Comparison of ENCODE assay signal across 11 mouse cellular contexts in genomic region chr19:53324866-53325265, GRCm38 (mm10). TPM values are rescaled to one million over a fixed set of nuclear protein-coding genes. Genes with fewer than 3 reads are reported as not detected.
DNase-seq lines count a peak whose midpoint lies in the region; ATAC-seq and TF ChIP-seq lines count a peak whose summit lies in the region.
"Had no signal": no experiment of that assay in that cellular context is flagged by ENCODE, and none has a peak within 500 bp of the region (broad histone marks: within the 10 kb centered on the region; RNA-seq: fewer than 3 reads in every experiment).

No protein-coding gene starts in this region.

- no peak for DNase-seq in kidney, postnatal 14 days
- no peak for DNase-seq in Muller cell, postnatal 12 days (ENCODE audit: inconsistent ontology term)
- DNase-seq in layer of hippocampus, postnatal 14 days (ENCODE audit: low spot score in 2 of 2), result no peak

- ATAC-seq in erythroblast, adult 5-6 weeks (replicated peaks; ENCODE audit: low FRiP score, poor library complexity, severe bottlenecking), result no peak
- no peak for ATAC-seq in kidney, embryonic 16.5 days (ENCODE audit: low FRiP score, low TSS enrichment)
- no peak for ATAC-seq in liver, embryonic 12.5 days

- TF ChIP-seq POLR2A in cortical plate, adult 2 months (IDR thresholded peaks at IDR 0.05; ENCODE audit: extremely low read depth, insufficient read depth, low read length), result no peak

- H3K4me1 ChIP-seq in erythroblast, embryonic 14.5 days (ENCODE audit: control insufficient read depth), result peaks cover 88% of the 10 kb centered on the region
- peaks cover 37% of the 10 kb centered on the region for H3K4me1 ChIP-seq in kidney, embryonic 16.5 days (ENCODE audit: insufficient read depth, low read length)
- H3K4me1 ChIP-seq in cortical plate, adult 2 months (ENCODE audit: control insufficient read depth, insufficient read depth, low read length), result peaks cover 6% of the 10 kb centered on the region
- peaks cover 86% of the 10 kb centered on the region for H3K4me1 ChIP-seq in liver, embryonic 12.5 days

- H3K27me3 ChIP-seq in erythroblast, embryonic 14.5 days (ENCODE audit: control insufficient read depth), result no peaks in the 10 kb centered on the region
- H3K27me3 ChIP-seq in kidney, embryonic 16.5 days (ENCODE audit: insufficient read depth, low read length), result no peaks in the 10 kb centered on the region
- no peaks in the 10 kb centered on the region for H3K27me3 ChIP-seq in liver, embryonic 12.5 days (replicated peaks)

- peak overlapping the region; percentile 70 for H3K4me3 ChIP-seq in erythroblast, embryonic 14.5 days (replicated peaks)
- no peak overlapping the region for H3K4me3 ChIP-seq in kidney, embryonic 16.5 days (ENCODE audit: low read length)
- peak overlapping the region; percentile 64 for H3K4me3 ChIP-seq in cortical plate, adult 2 months (ENCODE audit: insufficient read depth, low read length)
- peak overlapping the region; percentile 52 for H3K4me3 ChIP-seq in liver, embryonic 12.5 days

- WGBS in kidney, embryonic 16.5 days, result 60% methylated on average over 6 of the region's 6 CpGs
- WGBS in liver, embryonic 12.5 days (ENCODE audit: insufficient replicate concordance), result 56% methylated on average over 6 of the region's 6 CpGs

- H3K27ac ChIP-seq in kidney, embryonic 16.5 days (ENCODE audit: low read length), result no peak overlapping the region
- H3K27ac ChIP-seq in cortical plate, adult 2 months (ENCODE audit: insufficient read depth, low read length), result no peak overlapping the region
- peak overlapping the region; percentile 98 for H3K27ac ChIP-seq in liver, embryonic 12.5 days

- no peak for TF ChIP-seq CTCF in cortical plate, adult 2 months (IDR thresholded peaks at IDR 0.05; ENCODE audit: extremely low read depth, insufficient read depth, low read length)

- peak overlapping the region; percentile 64 for H3K4me2 ChIP-seq in kidney, embryonic 16.5 days (replicated peaks; ENCODE audit: low read depth, low read length)
- peak overlapping the region; percentile 71 for H3K4me2 ChIP-seq in liver, embryonic 12.5 days

- H3K36me3 ChIP-seq in erythroblast, embryonic 14.5 days (ENCODE audit: control insufficient read depth), result peaks cover 26% of the 10 kb centered on the region
- no peaks in the 10 kb centered on the region for H3K36me3 ChIP-seq in kidney, embryonic 16.5 days (ENCODE audit: insufficient read depth, low read length)
- H3K36me3 ChIP-seq in liver, embryonic 12.5 days, result no peaks in the 10 kb centered on the region

- no peak overlapping the region for H3K9ac ChIP-seq in kidney, embryonic 16.5 days (replicated peaks; ENCODE audit: low read length)
- peak overlapping the region; percentile 80 for H3K9ac ChIP-seq in liver, embryonic 12.5 days

- no peaks in the 10 kb centered on the region for H3K9me3 ChIP-seq in erythroblast, embryonic 14.5 days (ENCODE audit: control insufficient read depth, low read length)
- H3K9me3 ChIP-seq in kidney, embryonic 16.5 days (ENCODE audit: low read length), result no peaks in the 10 kb centered on the region
- H3K9me3 ChIP-seq in liver, embryonic 12.5 days (replicated peaks), result no peaks in the 10 kb centered on the region

RNA-seq across cellular contexts. Expression of gene Mxi1, which starts 14.5 kb away (rescaled TPM):
- 12.9 and 14.0 TPM in 2 replicates for polyA plus RNA-seq in erythroblast, embryonic 14.5 days (2012)
- total RNA-seq in erythroblast, adult 5-6 weeks (2015; ENCODE audit: low replicate concordance), result 71.1 and 75.4 TPM in 2 replicates
- 156 and 229 TPM in 2 replicates for total RNA-seq in erythroblast, adult 5-6 weeks (2017; ENCODE audit: low replicate concordance)
- polyA plus RNA-seq in kidney, embryonic 16.5 days (2015; fragmentation: Nextera tagmentation; extraction: Ambion mirVana), result 19.2 and 32.1 TPM in 2 replicates
- polyA plus RNA-seq in cortical plate, adult 2 months (2012; rRNA removed), result 81.0 and 82.8 TPM in 2 replicates
- 38.3 and 39.3 TPM in 2 replicates for polyA plus RNA-seq in liver, embryonic 12.5 days (2016; fragmentation: Nextera tagmentation; extraction: Ambion mirVana)
- total RNA-seq in layer of hippocampus, postnatal 14 days (2021), result 10 to 100 TPM; 61.0 to 67.0 TPM

RNA-seq across cellular contexts. Expression of gene Gm10197, which starts 46.7 kb away (rescaled TPM):
- polyA plus RNA-seq in erythroblast, embryonic 14.5 days (2012), result not detected in 2 replicates
- not detected in 2 replicates for total RNA-seq in erythroblast, adult 5-6 weeks (2015; ENCODE audit: low replicate concordance)
- not detected in 2 replicates for total RNA-seq in erythroblast, adult 5-6 weeks (2017; ENCODE audit: low replicate concordance)
- polyA plus RNA-seq in kidney, embryonic 16.5 days (2015; fragmentation: Nextera tagmentation; extraction: Ambion mirVana), result not detected in 2 replicates
- not detected in 2 replicates for polyA plus RNA-seq in cortical plate, adult 2 months (2012; rRNA removed)
- polyA plus RNA-seq in liver, embryonic 12.5 days (2016; fragmentation: Nextera tagmentation; extraction: Ambion mirVana), result not detected in 2 replicates
- not detected for total RNA-seq in layer of hippocampus, postnatal 14 days (2021)
- total RNA-seq: gastrocnemius, adult 18-20 months had no signal
- polyA plus RNA-seq: C2C12; small intestine, adult 2 months had no signal
